Mouse (Mus musculus) thymus, adult 2 months (tissue): ENCODE results near the gene Tmem150c. TPM values are rescaled to one million over a fixed set of nuclear protein-coding genes. Genes with fewer than 3 reads are reported as not detected.

Experiments
- DNase-seq: peaks from one replicate; pipeline ENCODE4 v3.0.0; 2021
- H3K27ac ChIP-seq: fragments of 200-500 bp; 2 replicates; pipeline ENCODE4 v1.5.1; 2012; ENCODE audit warnings: low read length, control low read depth; ENCODE audit not compliant: control insufficient read depth, insufficient read depth
- H3K27me3 ChIP-seq: fragments of 200-500 bp; 2 replicates; pipeline ENCODE4 v1.6.1; 2012; ENCODE audit warnings: mild to moderate bottlenecking, low read length, moderate library complexity, mixed read lengths; ENCODE audit not compliant: control insufficient read depth, insufficient read depth
- H3K36me3 ChIP-seq: fragments of 200-500 bp; 2 replicates; pipeline ENCODE4 v1.6.1; 2012; ENCODE audit warnings: mild to moderate bottlenecking, low read length, moderate library complexity; ENCODE audit not compliant: control insufficient read depth, insufficient read depth
- H3K4me1 ChIP-seq: fragments of 200-500 bp; replicated peaks from 2 replicates; pipeline ENCODE4 v1.6.1; 2012; ENCODE audit warnings: low read length; ENCODE audit not compliant: control insufficient read depth, insufficient read depth
- H3K4me3 ChIP-seq: fragments of 200-500 bp; 2 replicates; pipeline ENCODE4 v1.5.1; 2012; ENCODE audit warnings: mild to moderate bottlenecking, low read length, control low read depth, moderate library complexity; ENCODE audit not compliant: control insufficient read depth, insufficient read depth
- CTCF ChIP-seq: fragments of 200-500 bp; IDR thresholded peaks from 2 replicates; pipeline ENCODE4 v1.5.1; 2012; ENCODE audit warnings: mild to moderate bottlenecking, control low read depth, low read length, moderate library complexity, borderline replicate concordance; ENCODE audit not compliant: control insufficient read depth, poor library complexity, insufficient read depth; ENCODE audit errors: extremely low read depth
- POLR2A ChIP-seq: fragments of 200-500 bp; IDR thresholded peaks from 2 replicates; pipeline ENCODE4 v1.6.1; 2012; ENCODE audit warnings: mild to moderate bottlenecking, low read length, control low read depth, moderate library complexity; ENCODE audit not compliant: control insufficient read depth, poor library complexity, insufficient read depth; ENCODE audit errors: extremely low read depth
- WGBS: fragments of 180-500 bp; shearing (Covaris S2); methylation state at CpG from one replicate; pipeline ENCODE4 v1.1.7; 2018; 5-methylcytosine and 5-hydroxymethylcytosine counted together
- polyA plus RNA-seq: library from polyadenylated mRNA; depleted of rRNA; stranded (reverse); fragments of >200 nt; gene quantifications from 2 replicates; pipeline ENCODE4 v1.2.3, GENCODE M21; 2012

The Tmem150c gene
- polyA plus RNA-seq, 1 experiment, result 4.4 TPM

- H3K4me3 ChIP-seq, result no peak overlapping the region
- no peaks in the 10 kb centered on the region for H3K27me3 ChIP-seq
- DNase-seq, result no peak
- no peak for TF ChIP-seq CTCF
- no peak for TF ChIP-seq POLR2A
- H3K4me1 ChIP-seq, result no peaks in the 10 kb centered on the region
- H3K27ac ChIP-seq, result no peak overlapping the region
- 96% methylated on average over 16 of the region's 16 CpGs for WGBS
- peaks cover 3% of the 10 kb centered on the region; the same call in 1 of the 2 replicates for H3K36me3 ChIP-seq
Measured at GRCm38 (mm10) chr5:100067579-100067978, 92.0 kb downstream of the Tmem150c start.

GRCm38 (mm10) chr5:100060876-100061275 is 98.7 kb downstream of the Tmem150c start:
- H3K4me3 ChIP-seq, result no peak overlapping the region
- TF ChIP-seq POLR2A (no peak), CTCF (no peak)
- H3K36me3 ChIP-seq, result peaks cover 12% of the 10 kb centered on the region
- H3K4me1 ChIP-seq, result no peaks in the 10 kb centered on the region
- H3K27me3 ChIP-seq, result no peaks in the 10 kb centered on the region
- no peak overlapping the region for H3K27ac ChIP-seq
- WGBS, result 97% methylated on average over 14 of the region's 14 CpGs
- DNase-seq, result no peak

DNA sequence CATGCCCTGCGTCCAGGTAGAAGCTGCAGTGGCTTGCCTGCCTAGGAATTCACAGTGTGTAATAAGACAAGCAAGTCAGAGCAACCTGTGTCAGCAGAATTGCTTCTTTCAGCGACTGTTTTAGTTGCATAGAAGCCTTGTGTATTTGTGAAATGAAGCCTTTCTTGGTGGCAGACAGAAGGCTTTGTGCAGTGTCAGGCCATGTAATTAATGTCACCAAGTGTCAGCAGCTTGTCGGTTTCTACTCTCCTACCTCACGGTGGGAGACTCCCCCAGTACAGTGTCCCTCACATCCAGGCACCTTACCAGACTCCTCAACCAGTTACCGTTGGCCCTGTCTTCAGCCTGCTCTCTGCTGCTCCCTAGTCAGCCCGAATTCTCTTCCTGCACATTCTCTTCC is 100.3 kb downstream of the Tmem150c start:
- Histone ChIP-seq H3K27ac (no peak overlapping the region), H3K4me1 (no peaks in the 10 kb centered on the region), H3K4me3 (no peak overlapping the region), H3K36me3 (peaks cover 12% of the 10 kb centered on the region), H3K27me3 (no peaks in the 10 kb centered on the region)
- no peak for TF ChIP-seq POLR2A
- no peak for TF ChIP-seq CTCF
- WGBS, result 89% methylated on average over 6 of the region's 6 CpGs
- no peak for DNase-seq

GRCm38 (mm10) chr5:100058729-100059128 is 100.9 kb downstream of the Tmem150c start:
- Histone ChIP-seq H3K4me3 (no peak overlapping the region), H3K36me3 (peaks cover 11% of the 10 kb centered on the region), H3K27me3 (no peaks in the 10 kb centered on the region), H3K27ac (no peak overlapping the region; the same call in 1 of the 2 replicates), H3K4me1 (no peaks in the 10 kb centered on the region)
- 92% methylated on average over 6 of the region's 6 CpGs for WGBS
- no peak for TF ChIP-seq POLR2A
- no peak for TF ChIP-seq CTCF
- DNase-seq, result no peak

- TF ChIP-seq CTCF, result no peak
- TF ChIP-seq POLR2A, result no peak
- H3K27ac ChIP-seq, result no peak overlapping the region
- DNase-seq, result no peak
- H3K4me3 ChIP-seq, result no peak overlapping the region
- H3K36me3 ChIP-seq, result peaks cover 9% of the 10 kb centered on the region
- no peaks in the 10 kb centered on the region for H3K4me1 ChIP-seq
- 95% methylated on average over 14 of the region's 15 CpGs for WGBS
- no peaks in the 10 kb centered on the region for H3K27me3 ChIP-seq
Measured at GRCm38 (mm10) chr5:100057461-100058209, 102.0 kb downstream of the Tmem150c start.

GRCm38 (mm10) chr5:100055866-100056369 is 103.7 kb downstream of the Tmem150c start:
- no peaks in the 10 kb centered on the region for H3K36me3 ChIP-seq
- WGBS, result 94% methylated on average over 5 of the region's 5 CpGs
- H3K27me3 ChIP-seq, result no peaks in the 10 kb centered on the region
- no peak for DNase-seq
- H3K4me1 ChIP-seq, result no peaks in the 10 kb centered on the region
- H3K4me3 ChIP-seq, result no peak overlapping the region
- TF ChIP-seq POLR2A (no peak), CTCF (no peak)
- H3K27ac ChIP-seq, result no peak overlapping the region
